Mouse (Mus musculus): ENCODE results near the gene Tubb2b. TPM values are rescaled to one million over a fixed set of nuclear protein-coding genes. Genes with fewer than 3 reads are reported as not detected.

Tubb2b gene
- polyA plus RNA-seq, 1 experiment from 2014 or later, result 1,019 TPM

- no peak for ATAC-seq (ENCODE audit: low FRiP score, low read depth)
- Histone ChIP-seq H3K4me1 (replicated peaks) (no peaks in the 10 kb centered on the region), H3K4me3 (no peak overlapping the region), H3K9me3 (no peaks in the 10 kb centered on the region), H3K27ac (replicated peaks) (no peak overlapping the region), H3K9ac (no peak overlapping the region), H3K4me2 (no peak overlapping the region), H3K27me3 (no peaks in the 10 kb centered on the region), H3K36me3 (no peaks in the 10 kb centered on the region)
- WGBS, result 81% methylated on average over 6 of the region's 6 CpGs
Measured at GRCm38 (mm10) chr13:34116508-34116907, 13.8 kb downstream of the Tubb2b start.

GRCm38 (mm10) chr13:34114654-34115053 lies 15.6 kb downstream of the Tubb2b start:
- H3K9ac ChIP-seq, result no peak overlapping the region
- H3K4me2 ChIP-seq, result no peak overlapping the region
- 88% methylated on average over 4 of the region's 4 CpGs for WGBS
- H3K9me3 ChIP-seq, result no peaks in the 10 kb centered on the region
- no peak overlapping the region for H3K4me3 ChIP-seq
- no peaks in the 10 kb centered on the region for H3K36me3 ChIP-seq
- H3K4me1 ChIP-seq (replicated peaks), result no peaks in the 10 kb centered on the region
- ATAC-seq (ENCODE audit: low FRiP score, low read depth), result no peak
- H3K27ac ChIP-seq (replicated peaks), result no peak overlapping the region
- H3K27me3 ChIP-seq, result no peaks in the 10 kb centered on the region

GRCm38 (mm10) chr13:34113086-34113485 lies 17.2 kb downstream of the Tubb2b start:
- Histone ChIP-seq H3K9ac (no peak overlapping the region), H3K27me3 (no peaks in the 10 kb centered on the region), H3K9me3 (no peaks in the 10 kb centered on the region), H3K4me3 (no peak overlapping the region), H3K36me3 (no peaks in the 10 kb centered on the region), H3K4me2 (no peak overlapping the region), H3K27ac (replicated peaks) (no peak overlapping the region), H3K4me1 (replicated peaks) (no peaks in the 10 kb centered on the region)
- 81% methylated on average over 3 of the region's 3 CpGs for WGBS
- ATAC-seq (ENCODE audit: low FRiP score, low read depth), result no peak

- Histone ChIP-seq H3K9ac (no peak overlapping the region), H3K4me1 (replicated peaks) (no peaks in the 10 kb centered on the region), H3K27ac (replicated peaks) (no peak overlapping the region), H3K36me3 (no peaks in the 10 kb centered on the region), H3K27me3 (no peaks in the 10 kb centered on the region), H3K4me3 (no peak overlapping the region), H3K9me3 (no peaks in the 10 kb centered on the region), H3K4me2 (no peak overlapping the region)
- 89% methylated on average over 5 of the region's 5 CpGs for WGBS
- no peak for ATAC-seq (ENCODE audit: low FRiP score, low read depth)
Measured at GRCm38 (mm10) chr13:34112369-34113081, 17.7 kb downstream of the Tubb2b start.

- H3K36me3 ChIP-seq, result no peaks in the 10 kb centered on the region
- ATAC-seq (ENCODE audit: low FRiP score, low read depth), result no peak
Measured at GRCm38 (mm10) chr13:34111878-34112277, 18.4 kb downstream of the Tubb2b start.

GRCm38 (mm10) chr13:34111019-34111418 lies 19.2 kb downstream of the Tubb2b start:
- Histone ChIP-seq H3K27ac (replicated peaks) (no peak overlapping the region), H3K4me2 (no peak overlapping the region), H3K36me3 (no peaks in the 10 kb centered on the region), H3K9me3 (no peaks in the 10 kb centered on the region), H3K9ac (no peak overlapping the region), H3K4me1 (replicated peaks) (no peaks in the 10 kb centered on the region), H3K27me3 (no peaks in the 10 kb centered on the region), H3K4me3 (no peak overlapping the region)
- 75% methylated on average over 5 of the region's 5 CpGs for WGBS
- ATAC-seq (ENCODE audit: low FRiP score, low read depth), result no peak

More at GRCm38 (mm10) chr13:34111878-34112277, 18.4 kb downstream of the Tubb2b start:
- Histone ChIP-seq H3K4me3 (no peak overlapping the region), H3K9ac (no peak overlapping the region), H3K9me3 (no peaks in the 10 kb centered on the region), H3K4me1 (replicated peaks) (no peaks in the 10 kb centered on the region), H3K27me3 (no peaks in the 10 kb centered on the region), H3K4me2 (no peak overlapping the region), H3K27ac (replicated peaks) (no peak overlapping the region)
- 96% methylated on average over 3 of the region's 3 CpGs for WGBS

- no peak overlapping the region for H3K4me3 ChIP-seq
- no peaks in the 10 kb centered on the region for H3K9me3 ChIP-seq
- no peak overlapping the region for H3K27ac ChIP-seq (replicated peaks)
- H3K36me3 ChIP-seq, result no peaks in the 10 kb centered on the region
- no peak overlapping the region for H3K9ac ChIP-seq
- no peak overlapping the region for H3K4me2 ChIP-seq
- 39% methylated on average over 4 of the region's 4 CpGs for WGBS
- no peaks in the 10 kb centered on the region for H3K27me3 ChIP-seq
- no peaks in the 10 kb centered on the region for H3K4me1 ChIP-seq (replicated peaks)
- ATAC-seq (ENCODE audit: low FRiP score, low read depth), result no peak
Measured at GRCm38 (mm10) chr13:34109677-34110058, 20.6 kb downstream of the Tubb2b start.

- no peaks in the 10 kb centered on the region for H3K27me3 ChIP-seq
- 71% methylated on average over 4 of the region's 4 CpGs for WGBS
- no peak for ATAC-seq (ENCODE audit: low FRiP score, low read depth)
- H3K4me2 ChIP-seq, result no peak overlapping the region
- no peak overlapping the region for H3K4me3 ChIP-seq
- no peaks in the 10 kb centered on the region for H3K36me3 ChIP-seq
- no peak overlapping the region for H3K9ac ChIP-seq
- no peak overlapping the region for H3K27ac ChIP-seq (replicated peaks)
- H3K9me3 ChIP-seq, result no peaks in the 10 kb centered on the region
- H3K4me1 ChIP-seq (replicated peaks), result no peaks in the 10 kb centered on the region
Measured at GRCm38 (mm10) chr13:34109035-34109676, 21.1 kb downstream of the Tubb2b start.

GRCm38 (mm10) chr13:34106999-34107398 lies 23.3 kb downstream of the Tubb2b start:
- Histone ChIP-seq H3K27ac (replicated peaks) (no peak overlapping the region), H3K27me3 (no peaks in the 10 kb centered on the region), H3K9me3 (no peaks in the 10 kb centered on the region), H3K4me3 (no peak overlapping the region), H3K4me2 (no peak overlapping the region), H3K9ac (no peak overlapping the region), H3K36me3 (no peaks in the 10 kb centered on the region), H3K4me1 (replicated peaks) (no peaks in the 10 kb centered on the region)
- WGBS, result 94% methylated on average over 1 of the region's 1 CpGs
- no peak for ATAC-seq (ENCODE audit: low FRiP score, low read depth)

GRCm38 (mm10) chr13:34106256-34106655 lies 24.0 kb downstream of the Tubb2b start:
- 84% methylated on average over 2 of the region's 2 CpGs for WGBS
- H3K9me3 ChIP-seq, result no peaks in the 10 kb centered on the region
- H3K4me2 ChIP-seq, result no peak overlapping the region
- no peak overlapping the region for H3K4me3 ChIP-seq
- no peak for ATAC-seq (ENCODE audit: low FRiP score, low read depth)
- no peak overlapping the region for H3K9ac ChIP-seq
- no peaks in the 10 kb centered on the region for H3K36me3 ChIP-seq
- H3K27me3 ChIP-seq, result no peaks in the 10 kb centered on the region
- H3K27ac ChIP-seq (replicated peaks), result no peak overlapping the region
- no peaks in the 10 kb centered on the region for H3K4me1 ChIP-seq (replicated peaks)

GRCm38 (mm10) chr13:34105364-34105763 lies 24.9 kb downstream of the Tubb2b start:
- H3K9ac ChIP-seq, result no peak overlapping the region
- no peak overlapping the region for H3K4me2 ChIP-seq
- no peak for ATAC-seq (ENCODE audit: low FRiP score, low read depth)
- H3K27ac ChIP-seq (replicated peaks), result no peak overlapping the region
- H3K9me3 ChIP-seq, result no peaks in the 10 kb centered on the region
- H3K4me3 ChIP-seq, result no peak overlapping the region
- 87% methylated on average over 1 of the region's 1 CpGs for WGBS
- no peaks in the 10 kb centered on the region for H3K27me3 ChIP-seq
- H3K4me1 ChIP-seq (replicated peaks), result no peaks in the 10 kb centered on the region
- H3K36me3 ChIP-seq, result no peaks in the 10 kb centered on the region

GRCm38 (mm10) chr13:34101908-34102307 lies 28.4 kb downstream of the Tubb2b start:
- WGBS, result 86% methylated on average over 9 of the region's 9 CpGs
- Histone ChIP-seq H3K4me2 (no peak overlapping the region), H3K36me3 (no peaks in the 10 kb centered on the region), H3K27ac (replicated peaks) (no peak overlapping the region), H3K4me3 (no peak overlapping the region), H3K9me3 (no peaks in the 10 kb centered on the region), H3K4me1 (replicated peaks) (peaks cover 4% of the 10 kb centered on the region), H3K9ac (no peak overlapping the region), H3K27me3 (no peaks in the 10 kb centered on the region)
- ATAC-seq (ENCODE audit: low FRiP score, low read depth), result no peak
